Mouse (Mus musculus) MEL (cell line): Measurements from ENCODE around the gene Phb. TPM values are rescaled to one million over a fixed set of nuclear protein-coding genes. Genes with fewer than 3 reads are reported as not detected.

Source experiments
- DNase-seq: peaks from one replicate; pipeline ENCODE4 v3.0.0; 2011; ENCODE audit warnings: low read depth, low spot score
- H3K27ac ChIP-seq: 2 replicates; pipeline ENCODE4 v1.5.1; 2012; ENCODE audit warnings: low read depth, mild to moderate bottlenecking, control low read depth, low read length, moderate library complexity; ENCODE audit not compliant: control insufficient read depth
- H3K27me3 ChIP-seq, 2 experiments: fragments of 150-350 bp in 1 of 2; sonication (generic) in 1 of 2; 2 replicates each; pipeline ENCODE4 v1.6.1; 2012; ENCODE audit warnings: low read length in 2 of 2, mild to moderate bottlenecking in 2 of 2, improper control_type of control experiment in 1 of 2, moderate library complexity in 1 of 2; ENCODE audit not compliant: insufficient read depth in 2 of 2, control insufficient read depth in 1 of 2
- H3K36me3 ChIP-seq, 2 experiments: 2 replicates each; pipeline ENCODE4 v1.6.1; 2012 to 2014; ENCODE audit warnings: low read length in 2 of 2, improper control_type of control experiment in 1 of 2, inconsistent platforms in 1 of 2, mild to moderate bottlenecking in 1 of 2; ENCODE audit not compliant: insufficient read depth in 2 of 2, control insufficient read depth in 1 of 2
- H3K4me1 ChIP-seq, 2 experiments: fragments of 150-350 bp in 1 of 2; sonication (generic) in 1 of 2; 2 replicates each; pipeline ENCODE4 v1.6.1; 2012; ENCODE audit warnings: low read length in 2 of 2, improper control_type of control experiment in 1 of 2, mild to moderate bottlenecking in 1 of 2; ENCODE audit not compliant: insufficient read depth in 2 of 2, control insufficient read depth in 1 of 2
- H3K4me3 ChIP-seq, 2 experiments: fragments of 150-350 bp in 1 of 2; sonication (generic) in 1 of 2; 2 replicates each; pipeline ENCODE4 v1.5.1; 2012; ENCODE audit warnings: low read depth in 2 of 2, low read length in 2 of 2, mild to moderate bottlenecking in 2 of 2, moderate library complexity in 2 of 2, control low read depth in 1 of 2, improper control_type of control experiment in 1 of 2; ENCODE audit not compliant: control insufficient read depth in 1 of 2, insufficient read depth in 1 of 2
- H3K79me2 ChIP-seq: 2 replicates; pipeline ENCODE4 v1.6.1; 2012; ENCODE audit warnings: mild to moderate bottlenecking, low read length, moderate library complexity; ENCODE audit not compliant: control insufficient read depth, poor library complexity, insufficient read depth
- H3K9ac ChIP-seq: 2 replicates; pipeline ENCODE4 v1.6.1; 2012; ENCODE audit warnings: low read depth, mild to moderate bottlenecking, control low read depth, low read length, moderate library complexity; ENCODE audit not compliant: control insufficient read depth, poor library complexity, severe bottlenecking
- H3K9me3 ChIP-seq: fragments of 150-350 bp; sonication (generic); replicated peaks from 2 replicates; pipeline ENCODE4 v1.6.1; 2012; ENCODE audit warnings: mild to moderate bottlenecking, low read length, improper control_type of control experiment, moderate library complexity; ENCODE audit not compliant: insufficient read depth
- BHLHE40 ChIP-seq: IDR thresholded peaks from 2 replicates; pipeline ENCODE4 v1.6.1; 2012; ENCODE audit warnings: low read depth, mild to moderate bottlenecking, inconsistent platforms, low read length, improper control_type of control experiment, borderline replicate concordance
- CHD1 ChIP-seq: IDR thresholded peaks from 2 replicates; pipeline ENCODE4 v1.6.1; 2012; ENCODE audit warnings: low read depth, mild to moderate bottlenecking, inconsistent platforms, low read length, improper control_type of control experiment
- CTCF ChIP-seq, 3 experiments: IDR thresholded peaks in 2 of 3; conservative IDR thresholded peaks in 1 of 3; 2 replicates each; pipeline ENCODE4 v1.5.1; 2011 to 2012; ENCODE audit warnings: low read length in 3 of 3, low read depth in 2 of 3, mild to moderate bottlenecking in 2 of 3, improper control_type of control experiment in 1 of 3, inconsistent platforms in 1 of 3, mixed read lengths in 1 of 3, moderate library complexity in 1 of 3; ENCODE audit not compliant: control insufficient read depth in 1 of 3, insufficient read depth in 1 of 3, poor library complexity in 1 of 3, severe bottlenecking in 1 of 3
- ETS1 ChIP-seq: IDR thresholded peaks from 2 replicates; pipeline ENCODE4 v1.6.1; 2012; ENCODE audit warnings: low read depth, mild to moderate bottlenecking, inconsistent platforms, low read length, improper control_type of control experiment, moderate library complexity
- GATA1 ChIP-seq: IDR thresholded peaks from 2 replicates; pipeline ENCODE4 v1.6.1; 2011; ENCODE audit warnings: low read depth, low read length, improper control_type of control experiment
- JUND ChIP-seq: IDR thresholded peaks from 2 replicates; pipeline ENCODE4 v1.6.1; 2011; ENCODE audit warnings: low read depth, mild to moderate bottlenecking, improper control_type of control experiment, low read length
- KAT2A ChIP-seq: conservative IDR thresholded peaks from 2 replicates; pipeline ENCODE4 v1.6.1; 2012; ENCODE audit warnings: low read depth, low read length, improper control_type of control experiment, inconsistent platforms
- MAFK ChIP-seq: IDR thresholded peaks from 2 replicates; pipeline ENCODE4 v1.6.1; 2011; ENCODE audit warnings: low read depth, mild to moderate bottlenecking, low read length, improper control_type of control experiment, borderline replicate concordance
- MAX ChIP-seq: IDR thresholded peaks from 2 replicates; pipeline ENCODE4 v1.6.1; 2011; ENCODE audit warnings: low read length, improper control_type of control experiment
- MEF2A ChIP-seq: IDR thresholded peaks from 2 replicates; pipeline ENCODE4 v1.6.1; 2014; ENCODE audit warnings: low read depth, mild to moderate bottlenecking, inconsistent platforms, low read length, improper control_type of control experiment; ENCODE audit not compliant: poor library complexity, insufficient replicate concordance, severe bottlenecking; ENCODE audit errors: extremely low read depth
- MYB ChIP-seq: IDR thresholded peaks from 2 replicates; pipeline ENCODE4 v1.6.1; 2011; ENCODE audit warnings: mild to moderate bottlenecking, low read depth, low read length, improper control_type of control experiment
- NELFE ChIP-seq: IDR thresholded peaks from 2 replicates; pipeline ENCODE4 v1.6.1; 2011; ENCODE audit warnings: low read depth, low read length, improper control_type of control experiment
- POLR2A ChIP-seq, 2 experiments: IDR thresholded peaks; 2 replicates each; pipeline ENCODE4 v1.6.1; 2011 to 2012; ENCODE audit warnings: low read length in 2 of 2, mild to moderate bottlenecking in 2 of 2, control low read depth in 1 of 2, improper control_type of control experiment in 1 of 2, low read depth in 1 of 2, moderate library complexity in 1 of 2; ENCODE audit not compliant: control insufficient read depth in 1 of 2, insufficient read depth in 1 of 2, poor library complexity in 1 of 2
- POLR2AphosphoS2 ChIP-seq: IDR thresholded peaks from 2 replicates; pipeline ENCODE4 v1.6.1; 2011; ENCODE audit warnings: low read length, improper control_type of control experiment
- RAD21 ChIP-seq: IDR thresholded peaks from 2 replicates; pipeline ENCODE4 v1.6.1; 2011; ENCODE audit warnings: mild to moderate bottlenecking, low read depth, low read length, improper control_type of control experiment
- RCOR1 ChIP-seq: IDR thresholded peaks from 2 replicates; pipeline ENCODE4 v1.6.1; 2012; ENCODE audit warnings: low read depth, mild to moderate bottlenecking, inconsistent platforms, low read length, improper control_type of control experiment
- SMC3 ChIP-seq: IDR thresholded peaks from 2 replicates; pipeline ENCODE4 v1.6.1; 2011; ENCODE audit warnings: low read depth, low read length, improper control_type of control experiment
- TAL1 ChIP-seq: IDR thresholded peaks from 2 replicates; pipeline ENCODE4 v1.6.1; 2012; ENCODE audit warnings: mild to moderate bottlenecking, inconsistent platforms, low read length, moderate library complexity, mixed read lengths
- UBTF ChIP-seq: IDR thresholded peaks from 2 replicates; pipeline ENCODE4 v1.6.1; 2012; ENCODE audit warnings: low read depth, mild to moderate bottlenecking, inconsistent platforms, low read length, improper control_type of control experiment, moderate library complexity, borderline replicate concordance; ENCODE audit not compliant: insufficient read depth
- ZC3H11A ChIP-seq: IDR thresholded peaks from 2 replicates; pipeline ENCODE4 v1.6.1; 2012; ENCODE audit warnings: low read depth, mild to moderate bottlenecking, inconsistent platforms, low read length, improper control_type of control experiment
- ZMIZ1 ChIP-seq: IDR thresholded peaks from 2 replicates; pipeline ENCODE4 v1.6.1; 2012; ENCODE audit warnings: low read depth, mild to moderate bottlenecking, inconsistent platforms, low read length, improper control_type of control experiment, moderate library complexity
- polyA plus RNA-seq, 2 experiments: library from polyadenylated mRNA; stranded (reverse) in 1 of 2; unstranded in 1 of 2; fragments of >175 nt in 1 of 2; fragments of >200 nt in 1 of 2; gene quantifications; 2 replicates each; pipeline versions ENCODE4 v1.2.1 to v1.2.4; 2012; ENCODE audit warnings: low replicate concordance in 2 of 2, low read depth in 1 of 2; ENCODE audit not compliant: insufficient read length in 2 of 2, insufficient read depth in 1 of 2, missing spikeins in 1 of 2
- total RNA-seq: library from RNA; depleted of rRNA; stranded (reverse); fragments of 300-350 nt; gene quantifications from 2 replicates; pipeline ENCODE4 v1.2.3, GENCODE M21; 2012

Gene Phb
- total and polyA plus RNA-seq, 3 experiments, result 302 to 788 TPM; not detected in 1

DNA sequence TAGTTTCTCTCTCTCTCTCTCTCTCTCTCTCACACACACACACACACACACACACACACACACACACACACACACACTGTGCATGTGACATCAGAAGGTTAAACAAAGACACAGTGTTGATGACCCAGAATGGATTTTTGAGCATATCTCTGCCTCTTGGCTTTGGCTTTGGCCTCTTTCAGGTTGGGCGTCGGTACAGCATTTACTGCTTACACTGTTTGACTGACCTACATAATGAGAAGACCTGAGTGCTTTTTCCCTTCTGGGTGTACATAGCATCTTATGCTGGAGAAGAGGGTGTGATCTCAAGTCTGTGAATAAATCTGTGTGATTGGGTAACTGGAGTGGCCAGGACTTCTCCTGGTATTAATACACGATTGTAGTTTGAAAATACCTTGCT, 52.6 kb downstream of the Phb start:
- Histone ChIP-seq H3K36me3 (peaks cover 15 to 31% of the 10 kb centered on the region in 2 experiments), H3K9me3 (no peaks in the 10 kb centered on the region), H3K27ac (no peak overlapping the region), H3K79me2 (peaks cover 72% of the 10 kb centered on the region), H3K4me3 (no peak overlapping the region), H3K27me3 (no peaks in the 10 kb centered on the region), H3K4me1 (peaks cover 7 to 18% of the 10 kb centered on the region in 2 experiments), H3K9ac (no peak overlapping the region)
- no peak for DNase-seq
- TF ChIP-seq UBTF (no peak), RAD21 (no peak), SMC3 (no peak), GATA1 (no peak), JUND (no peak)
- TF ChIP-seq, all 39 proteins: peak for 0

DNA sequence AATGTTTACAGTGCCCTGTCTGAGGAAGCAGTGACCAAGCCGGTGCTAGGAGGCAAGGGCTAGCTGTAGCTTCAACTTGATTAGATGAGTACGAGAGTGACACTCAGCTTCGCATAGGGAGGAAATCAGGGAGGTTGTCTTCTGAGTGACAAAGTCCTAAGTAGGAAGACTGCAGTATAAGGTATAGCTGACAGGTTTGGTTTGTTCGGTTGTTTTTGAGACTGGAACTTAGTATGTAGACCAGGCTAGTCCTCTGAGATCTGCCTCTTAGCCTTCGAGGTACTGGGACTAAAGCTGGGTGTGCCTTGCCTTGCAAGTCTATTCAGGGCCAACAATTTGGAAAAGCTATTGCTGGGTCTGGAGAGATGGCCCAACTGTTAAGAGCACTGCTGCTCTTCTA, 56.5 kb downstream of the Phb start, which contains the start of gene B130006D01Rik:
Gene B130006D01Rik (plus strand): TSS at position 301 of the 400 bp plus-strand sequence.
- peaks cover 20 to 25% of the 10 kb centered on the region in 2 experiments for H3K36me3 ChIP-seq
- peaks cover 64% of the 10 kb centered on the region for H3K79me2 ChIP-seq
- H3K9me3 ChIP-seq, result no peaks in the 10 kb centered on the region
- no peak for TF ChIP-seq CTCF (IDR thresholded peaks at IDR 0.05 in 2 of 3, conservative IDR thresholded peaks at IDR 0.05 in 1 of 3; ENCODE audit: control insufficient read depth in 1 of 3, insufficient read depth in 1 of 3, low read depth in 2 of 3, low read length in 3 of 3, poor library complexity in 1 of 3, severe bottlenecking in 1 of 3)
- TF ChIP-seq TAL1, result no peak
- TF ChIP-seq POLR2AphosphoS2, result no peak
- TF ChIP-seq CHD1, result no peak
- TF ChIP-seq ETS1, result no peak
- no peak for TF ChIP-seq MEF2A
- TF ChIP-seq BHLHE40, result no peak
- TF ChIP-seq NELFE, result no peak
- TF ChIP-seq MAX, result no peak
- TF ChIP-seq ZMIZ1, result no peak
- no peak for TF ChIP-seq JUND
- DNase-seq, result no peak
- H3K9ac ChIP-seq, result no peak within 1 kb of the TSS
- peaks cover 12 to 13% of the 10 kb centered on the region in 2 experiments for H3K4me1 ChIP-seq
- no peak within 1 kb of the TSS for H3K4me3 ChIP-seq
- H3K27ac ChIP-seq, result no peak within 1 kb of the TSS
- no peaks in the 10 kb centered on the region for H3K27me3 ChIP-seq

DNA sequence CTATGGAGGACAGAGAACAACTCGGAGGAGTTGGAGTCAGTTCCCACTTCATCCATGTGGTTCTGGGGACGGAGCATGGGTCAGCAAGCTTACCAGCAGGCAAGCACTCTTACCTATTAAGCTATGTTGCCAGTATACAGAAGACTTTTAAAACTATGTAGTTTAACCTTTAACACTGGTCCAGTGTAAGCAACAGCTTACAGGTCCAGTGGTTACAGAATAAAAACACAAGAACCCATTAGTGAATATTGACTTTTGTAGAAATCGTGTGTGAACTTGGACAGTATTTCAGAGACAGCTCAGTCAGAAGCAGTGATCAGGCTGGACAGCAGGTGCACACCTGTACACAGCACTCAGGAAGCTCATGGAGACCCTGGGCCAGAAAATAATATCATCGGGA, 57.7 kb downstream of the Phb start:
- no peaks in the 10 kb centered on the region for H3K27me3 ChIP-seq
- H3K9ac ChIP-seq, result no peak overlapping the region
- no peak for TF ChIP-seq CHD1
- TF ChIP-seq ETS1, result no peak
- no peak for TF ChIP-seq KAT2A
- TF ChIP-seq MYB, result no peak
- no peak for TF ChIP-seq MAFK
- TF ChIP-seq ZC3H11A, result no peak
- no peak for TF ChIP-seq RCOR1
- TF ChIP-seq RAD21, result no peak
- TF ChIP-seq NELFE, result no peak
- TF ChIP-seq POLR2A (IDR thresholded peaks at IDR 0.05; ENCODE audit: control insufficient read depth in 1 of 2, insufficient read depth in 1 of 2, low read depth in 1 of 2, low read length in 2 of 2, poor library complexity in 1 of 2), result no peak
- TF ChIP-seq, all 39 proteins: peak for 0
- DNase-seq, result no peak
- Histone ChIP-seq H3K4me3 (no peak overlapping the region), H3K4me1 (peaks cover 22 to 23% of the 10 kb centered on the region in 2 experiments), H3K36me3 (peaks cover 20 to 34% of the 10 kb centered on the region in 2 experiments), H3K27ac (no peak overlapping the region), H3K9me3 (no peaks in the 10 kb centered on the region), H3K79me2 (peaks cover 62% of the 10 kb centered on the region)
